Mouse (Mus musculus) liver, adult 2 months (tissue): ENCODE measurements around the gene Cdh4.

Source experiments
- CTCF ChIP-seq: fragments of 200-500 bp; IDR thresholded peaks from 2 replicates; pipeline ENCODE4 v1.5.1; 2011; ENCODE audit warnings: low read depth, low read length, control low read depth
- POLR2A ChIP-seq: fragments of 200-500 bp; IDR thresholded peaks from 2 replicates; pipeline ENCODE4 v1.6.1; 2011; ENCODE audit warnings: low read length, control low read depth; ENCODE audit not compliant: insufficient read depth; ENCODE audit errors: extremely low read depth

DNA sequence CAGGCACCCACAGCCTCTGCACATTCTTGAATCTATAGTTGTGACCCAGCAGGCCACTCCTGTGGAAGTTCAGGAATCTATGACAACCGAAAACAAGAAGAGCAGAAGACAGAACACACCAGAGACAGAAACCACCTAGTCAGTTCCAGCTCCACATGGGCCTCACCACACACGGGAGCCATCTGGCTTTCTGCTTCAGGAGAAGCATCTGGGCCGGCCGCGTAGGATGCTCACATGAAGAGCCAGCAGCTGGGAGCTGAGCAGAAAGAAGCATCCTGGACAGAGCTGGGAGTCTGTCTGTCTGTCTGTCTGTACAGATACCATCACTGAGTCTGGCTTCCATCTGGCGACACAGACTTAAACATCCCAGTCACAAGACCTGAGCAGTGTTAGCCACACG lies 76.9 kb downstream of the Cdh4 start:
- TF ChIP-seq POLR2A: no peak
- TF ChIP-seq CTCF: no peak
